Mouse (Mus musculus) hindbrain, embryonic 10.5 days (tissue): ENCODE measurements around the gene 6030458C11Rik. TPM values are rescaled to one million over a fixed set of nuclear protein-coding genes. Genes with fewer than 3 reads are reported as not detected.

Source experiments
- DNase-seq: peaks from one replicate; pipeline ENCODE4 v3.0.0-alpha.2; 2017; ENCODE audit warnings: low spot score
- H3K27ac ChIP-seq: fragments of 300-500 bp; sonication (generic); 2 replicates; pipeline ENCODE4 v1.5.1; 2016; ENCODE audit warnings: mild to moderate bottlenecking, moderate library complexity
- H3K27me3 ChIP-seq: fragments of 300-500 bp; sonication (generic); 2 replicates; pipeline ENCODE4 v1.6.1; 2016; ENCODE audit warnings: mild to moderate bottlenecking; ENCODE audit not compliant: poor library complexity, insufficient read depth, severe bottlenecking
- H3K36me3 ChIP-seq: fragments of 300-500 bp; sonication (generic); 2 replicates; pipeline ENCODE4 v1.6.1; 2016; ENCODE audit warnings: mild to moderate bottlenecking, moderate library complexity
- H3K4me1 ChIP-seq: fragments of 300-500 bp; sonication (generic); replicated peaks from 2 replicates; pipeline ENCODE4 v1.6.1; 2016; ENCODE audit warnings: mild to moderate bottlenecking
- H3K4me3 ChIP-seq: fragments of 300-500 bp; sonication (generic); 2 replicates; pipeline ENCODE4 v1.5.1; 2016; ENCODE audit warnings: mild to moderate bottlenecking, moderate library complexity
- H3K9me3 ChIP-seq: fragments of 300-500 bp; sonication (generic); 2 replicates; pipeline ENCODE4 v1.6.1; 2016; ENCODE audit warnings: mild to moderate bottlenecking, moderate library complexity
- WGBS: fragments of 180-500 bp; shearing (Covaris S2); methylation state at CpG from one replicate; pipeline ENCODE4 v1.1.7; 2016; 5-methylcytosine and 5-hydroxymethylcytosine counted together
- polyA plus RNA-seq: library from polyadenylated mRNA; unstranded; fragments of >200 nt; fragmentation: Nextera tagmentation; extraction: Ambion mirVana; gene quantifications from 2 replicates; pipeline ENCODE4 v1.2.1, GENCODE M21; 2016

Gene 6030458C11Rik
- polyA plus RNA-seq: 39.7 and 42.3 TPM in 2 replicates

GRCm38 (mm10) chr15:12824197-12824952, at the start of gene 6030458C11Rik, which contains the start of gene Drosha:
6030458C11Rik (minus strand) TSS chr15:12824649.
Drosha (plus strand) TSS chr15:12824815.
- no peaks in the 10 kb centered on the region for H3K27me3 ChIP-seq
- H3K27ac ChIP-seq: peak within 1 kb of the TSS; percentile 96
- DNase-seq: peak; percentile 97
- H3K4me1 ChIP-seq: peaks cover 32% of the 10 kb centered on the region
- under 1% methylated on average over 67 of the region's 67 CpGs for WGBS
- peak within 1 kb of the TSS; percentile 88 for H3K4me3 ChIP-seq
- no peaks in the 10 kb centered on the region for H3K9me3 ChIP-seq
- peaks cover 67% of the 10 kb centered on the region for H3K36me3 ChIP-seq

- Histone ChIP-seq H3K27ac (no peak overlapping the region), H3K27me3 (no peaks in the 10 kb centered on the region), H3K4me3 (no peak overlapping the region), H3K9me3 (no peaks in the 10 kb centered on the region), H3K4me1 (no peaks in the 10 kb centered on the region), H3K36me3 (peaks cover 96% of the 10 kb centered on the region)
- DNase-seq: no peak
- WGBS: 88% methylated on average over 8 of the region's 8 CpGs
Observed at GRCm38 (mm10) chr15:12867269-12867668, 42.8 kb upstream of the 6030458C11Rik start.

- no peak overlapping the region for H3K4me3 ChIP-seq
Observed at GRCm38 (mm10) chr15:12865595-12866314, 41.3 kb upstream of the 6030458C11Rik start.

GRCm38 (mm10) chr15:12863669-12864068, 39.2 kb upstream of the 6030458C11Rik start:
- peaks cover 99% of the 10 kb centered on the region for H3K36me3 ChIP-seq
- WGBS: 82% methylated on average over 1 of the region's 1 CpGs
- no peak for DNase-seq
- H3K4me3 ChIP-seq: no peak overlapping the region
- no peaks in the 10 kb centered on the region for H3K4me1 ChIP-seq
- no peaks in the 10 kb centered on the region for H3K27me3 ChIP-seq
- no peaks in the 10 kb centered on the region for H3K9me3 ChIP-seq
- H3K27ac ChIP-seq: no peak overlapping the region

More at GRCm38 (mm10) chr15:12865595-12866314, 41.3 kb upstream of the 6030458C11Rik start:
- Histone ChIP-seq H3K36me3 (peaks cover 98% of the 10 kb centered on the region), H3K27me3 (no peaks in the 10 kb centered on the region), H3K9me3 (no peaks in the 10 kb centered on the region), H3K27ac (no peak overlapping the region), H3K4me1 (no peaks in the 10 kb centered on the region)
- WGBS: 89% methylated on average over 7 of the region's 7 CpGs
- no peak for DNase-seq

GRCm38 (mm10) chr15:12862061-12862460, 37.6 kb upstream of the 6030458C11Rik start:
- H3K36me3 ChIP-seq: peaks cover 97% of the 10 kb centered on the region
- H3K4me3 ChIP-seq: no peak overlapping the region
- H3K27ac ChIP-seq: no peak overlapping the region
- WGBS: 92% methylated on average over 3 of the region's 3 CpGs
- H3K9me3 ChIP-seq: no peaks in the 10 kb centered on the region
- H3K4me1 ChIP-seq: no peaks in the 10 kb centered on the region
- DNase-seq: no peak
- no peaks in the 10 kb centered on the region for H3K27me3 ChIP-seq

GRCm38 (mm10) chr15:12858645-12859044, 34.2 kb upstream of the 6030458C11Rik start:
- 94% methylated on average over 3 of the region's 3 CpGs for WGBS
- Histone ChIP-seq H3K36me3 (peaks cover 97% of the 10 kb centered on the region), H3K4me1 (no peaks in the 10 kb centered on the region), H3K9me3 (no peaks in the 10 kb centered on the region), H3K27ac (no peak overlapping the region), H3K27me3 (no peaks in the 10 kb centered on the region), H3K4me3 (no peak overlapping the region)
- DNase-seq: no peak

- Histone ChIP-seq H3K4me1 (no peaks in the 10 kb centered on the region), H3K27me3 (no peaks in the 10 kb centered on the region), H3K9me3 (no peaks in the 10 kb centered on the region), H3K27ac (no peak overlapping the region), H3K36me3 (peaks cover 97% of the 10 kb centered on the region), H3K4me3 (no peak overlapping the region)
- WGBS: 95% methylated on average over 12 of the region's 12 CpGs
- DNase-seq: no peak
Observed at GRCm38 (mm10) chr15:12857840-12858516, 33.5 kb upstream of the 6030458C11Rik start.

GRCm38 (mm10) chr15:12856780-12857179, 32.3 kb upstream of the 6030458C11Rik start:
- Histone ChIP-seq H3K36me3 (peaks cover 97% of the 10 kb centered on the region), H3K27me3 (no peaks in the 10 kb centered on the region), H3K9me3 (no peaks in the 10 kb centered on the region), H3K27ac (no peak overlapping the region), H3K4me3 (no peak overlapping the region), H3K4me1 (no peaks in the 10 kb centered on the region)
- WGBS: 97% methylated on average over 6 of the region's 6 CpGs
- DNase-seq: no peak

GRCm38 (mm10) chr15:12853471-12853870, 29.0 kb upstream of the 6030458C11Rik start:
- peaks cover 97% of the 10 kb centered on the region for H3K36me3 ChIP-seq
- DNase-seq: no peak
- no peaks in the 10 kb centered on the region for H3K27me3 ChIP-seq
- no peak overlapping the region for H3K4me3 ChIP-seq
- H3K9me3 ChIP-seq: no peaks in the 10 kb centered on the region
- 93% methylated on average over 8 of the region's 8 CpGs for WGBS
- H3K4me1 ChIP-seq: no peaks in the 10 kb centered on the region
- H3K27ac ChIP-seq: no peak overlapping the region

GRCm38 (mm10) chr15:12849373-12849772, 24.9 kb upstream of the 6030458C11Rik start:
- no peak overlapping the region for H3K4me3 ChIP-seq
- DNase-seq: no peak
- no peak overlapping the region for H3K27ac ChIP-seq
- 89% methylated on average over 4 of the region's 4 CpGs for WGBS
- H3K36me3 ChIP-seq: peaks cover 99% of the 10 kb centered on the region
- H3K4me1 ChIP-seq: no peaks in the 10 kb centered on the region
- H3K27me3 ChIP-seq: no peaks in the 10 kb centered on the region
- H3K9me3 ChIP-seq: no peaks in the 10 kb centered on the region

GRCm38 (mm10) chr15:12848196-12848975, 23.9 kb upstream of the 6030458C11Rik start:
- H3K9me3 ChIP-seq: no peaks in the 10 kb centered on the region
- DNase-seq: no peak
- H3K4me3 ChIP-seq: no peak overlapping the region
- WGBS: 92% methylated on average over 11 of the region's 11 CpGs
- no peaks in the 10 kb centered on the region for H3K27me3 ChIP-seq
- H3K4me1 ChIP-seq: no peaks in the 10 kb centered on the region
- no peak overlapping the region for H3K27ac ChIP-seq
- peaks cover 99% of the 10 kb centered on the region for H3K36me3 ChIP-seq

- H3K27ac ChIP-seq: no peak overlapping the region
- WGBS: 82% methylated on average over 7 of the region's 7 CpGs
- H3K27me3 ChIP-seq: no peaks in the 10 kb centered on the region
- DNase-seq: no peak
- no peaks in the 10 kb centered on the region for H3K4me1 ChIP-seq
- H3K9me3 ChIP-seq: no peaks in the 10 kb centered on the region
- H3K4me3 ChIP-seq: no peak overlapping the region
- peaks cover 98% of the 10 kb centered on the region for H3K36me3 ChIP-seq
Observed at GRCm38 (mm10) chr15:12842833-12843232, 18.4 kb upstream of the 6030458C11Rik start.
